Mouse (Mus musculus) right cerebral cortex, postnatal 14 days (tissue): ENCODE results near the gene Esrp2.

ENCODE experiments used
- DNase-seq: peaks from one replicate; pipeline ENCODE4 v3.0.0; 2022

The Esrp2 gene

DNA sequence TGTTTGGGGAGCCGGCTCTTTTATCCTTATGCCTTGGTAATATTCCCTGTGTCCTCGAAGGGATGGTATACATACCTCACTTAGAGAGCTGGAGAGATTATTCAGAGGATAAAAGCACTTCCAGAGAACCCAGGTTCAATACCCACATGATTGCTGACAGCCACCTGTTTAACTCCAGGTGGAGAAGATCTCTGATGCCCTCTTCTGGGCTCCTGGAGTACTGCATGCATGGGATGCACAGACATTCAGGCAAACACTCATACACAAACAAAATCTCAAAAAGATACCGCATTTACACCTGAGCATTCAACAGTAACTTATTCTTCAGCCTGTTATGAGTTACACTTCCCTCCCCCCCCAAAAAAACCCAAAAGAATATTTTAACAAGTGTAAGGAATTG is 20.9 kb downstream of the Esrp2 start:
- peak; percentile 38 for DNase-seq

DNA sequence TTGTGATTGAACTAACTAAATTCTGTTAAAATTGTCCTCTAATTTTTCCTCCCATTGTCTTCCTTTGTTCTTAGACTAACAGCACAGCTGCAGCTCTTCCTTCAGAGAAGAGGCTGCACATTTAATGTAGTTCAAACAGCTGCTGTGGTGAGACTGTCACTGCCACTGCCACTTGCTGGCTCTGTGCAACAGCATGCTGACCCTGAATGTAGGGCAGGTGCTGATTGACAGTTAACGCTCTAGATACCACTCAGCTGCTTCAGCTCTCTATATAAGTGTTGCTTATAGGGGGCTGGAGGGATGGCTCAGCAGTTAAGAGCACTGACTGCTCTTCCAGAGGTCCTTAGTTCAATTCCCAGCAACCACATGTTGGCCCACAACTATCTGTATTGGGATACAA is 24.3 kb downstream of the Esrp2 start:
- DNase-seq = no peak

DNA sequence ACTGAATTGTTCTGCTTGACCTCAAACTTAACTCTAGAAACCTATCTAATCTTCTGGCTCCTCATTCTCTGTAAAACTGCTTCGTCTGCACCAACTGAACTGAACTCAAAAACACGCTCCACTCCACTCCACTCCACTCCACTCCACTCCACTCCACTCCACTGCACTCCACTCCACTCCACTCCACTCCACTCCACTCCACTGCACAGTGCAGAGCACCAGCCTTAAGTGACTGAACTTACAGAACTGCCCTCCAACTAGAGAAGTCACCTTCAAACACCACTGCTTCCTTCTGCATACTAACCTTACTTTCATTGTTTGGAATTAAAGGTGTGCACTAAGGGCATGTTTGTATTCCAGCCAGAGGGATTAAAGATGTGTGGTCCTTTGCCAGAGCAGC is 24.7 kb downstream of the Esrp2 start:
- DNase-seq = no peak

DNA sequence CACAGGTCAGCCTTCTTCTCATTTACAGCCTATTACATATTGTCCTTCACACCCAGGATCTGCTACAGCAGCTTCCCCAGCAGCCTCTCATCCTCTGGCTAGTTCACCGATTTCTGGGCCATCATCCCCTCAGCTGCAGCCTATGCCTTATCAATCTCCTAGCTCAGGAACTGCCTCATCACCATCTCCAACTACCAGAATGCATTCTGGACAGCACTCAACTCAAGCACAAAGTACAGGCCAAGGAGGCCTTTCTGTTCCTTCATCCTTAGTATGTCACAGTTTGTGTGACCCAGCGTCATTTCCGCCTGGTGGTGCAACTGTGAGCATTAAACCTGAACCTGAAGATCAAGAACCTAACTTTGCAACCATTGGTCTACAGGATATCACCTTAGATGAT is 28.0 kb downstream of the Esrp2 start:
- DNase-seq = no peak

DNA sequence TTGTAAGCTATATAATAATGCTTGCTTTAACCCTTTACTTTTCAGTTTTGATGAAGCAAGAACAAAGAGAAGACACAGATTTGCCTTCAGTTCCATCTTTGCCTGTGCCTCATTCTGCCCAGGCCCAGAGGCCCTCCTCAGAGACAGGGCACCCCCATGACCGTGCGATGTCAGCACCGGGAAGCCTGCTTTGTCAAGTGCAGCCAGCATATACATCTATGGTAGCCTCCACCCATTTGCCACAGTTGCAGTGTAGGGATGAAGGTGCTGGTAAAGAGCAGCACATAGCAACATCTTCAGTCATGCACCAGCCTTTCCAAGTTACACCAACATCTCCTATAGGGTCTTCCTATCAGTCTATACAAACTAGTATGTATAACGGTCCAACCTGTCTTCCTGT is 28.7 kb downstream of the Esrp2 start:
- peak; percentile 15 for DNase-seq

DNA sequence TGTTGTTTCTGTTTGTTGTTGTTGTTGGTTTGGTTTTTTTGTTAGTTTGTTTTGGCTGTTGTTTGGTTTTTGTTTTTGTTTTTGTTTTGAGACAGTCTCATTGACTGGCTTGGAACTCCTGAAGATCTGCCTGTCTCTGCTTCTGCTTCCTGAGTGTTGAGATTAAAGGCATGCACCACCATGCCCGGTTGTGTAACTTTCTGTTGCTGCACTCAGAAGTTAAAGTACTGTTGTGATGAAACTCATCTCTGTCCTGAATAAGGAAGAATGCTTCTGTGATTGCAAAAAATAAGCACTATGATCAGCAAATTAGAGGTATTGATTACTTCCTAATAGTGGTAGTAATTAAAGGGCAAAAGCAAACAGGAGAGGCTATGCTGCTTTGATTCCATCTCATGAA is 30.6 kb downstream of the Esrp2 start:
- DNase-seq = no peak

DNA sequence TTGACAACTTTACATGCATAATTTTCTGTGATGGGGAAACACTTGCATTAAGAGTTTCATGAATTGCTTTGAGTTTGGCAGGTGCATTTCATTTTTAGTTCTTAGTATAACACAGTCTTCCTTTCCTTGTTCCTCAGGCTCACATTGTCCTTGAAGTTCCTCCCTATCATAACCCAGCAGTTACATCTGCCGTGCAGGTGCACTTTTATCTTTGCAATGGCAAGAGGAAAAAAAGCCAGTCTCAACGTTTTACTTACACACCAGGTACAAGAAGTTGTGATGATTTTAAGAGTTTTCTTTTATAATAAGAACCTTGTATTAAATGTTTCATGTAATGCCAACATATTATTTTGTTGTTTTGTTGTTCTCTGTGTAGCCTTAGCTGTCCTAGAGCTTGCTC is 32.9 kb downstream of the Esrp2 start:
- no peak for DNase-seq

DNA sequence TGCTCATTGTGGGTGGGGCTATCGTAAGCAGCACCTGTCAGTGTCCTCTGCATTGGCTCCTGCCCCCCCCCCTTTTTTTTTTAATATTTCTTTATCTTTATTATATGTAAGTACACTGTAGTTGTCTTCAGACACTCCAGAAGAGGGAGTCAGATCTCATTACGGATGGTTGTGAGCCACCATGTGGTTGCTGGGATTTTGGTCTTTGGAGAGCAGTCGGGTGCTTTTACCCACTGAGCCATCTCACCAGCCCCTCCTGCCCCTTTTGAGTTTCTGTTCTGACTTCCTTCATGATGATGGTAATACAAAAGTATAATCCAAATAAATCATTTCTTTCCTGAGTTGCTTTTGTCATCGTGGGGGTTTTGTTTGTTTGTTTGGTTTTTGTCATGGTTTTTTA is 34.5 kb downstream of the Esrp2 start:
- no peak for DNase-seq
